Mouse (Mus musculus) gastrocnemius, postnatal 25 days (tissue): ENCODE results near the gene Akr1c12. TPM values are rescaled to one million over a fixed set of nuclear protein-coding genes. Genes with fewer than 3 reads are reported as not detected.

Experiments
- total RNA-seq, 2 experiments: library from RNA; stranded (reverse); gene quantifications; 1 replicate in 1 of 2; 2 replicates in 1 of 2; pipeline ENCODE4 v1.2.3; 2021

Gene Akr1c12
- total RNA-seq, 2 experiments from 2014 or later, result not detected

Other genes with a start within 250 kb of the Akr1c12 start
- gene Akr1c14, start 230.4 kb downstream of the Akr1c12 start, total RNA-seq, result 1 to 10 TPM; 1.6 to 1.7 TPM
- gene Akr1c18, start 128.8 kb downstream of the Akr1c12 start, total RNA-seq, result 1 to 10 TPM in 1 of 2 experiments, not detected in 1; 1.3 TPM
- under 1 TPM; 0.36 to 0.51 TPM for gene Akr1c13, start 88.3 kb downstream of the Akr1c12 start, total RNA-seq
- under 1 TPM in 1 of 2 experiments, not detected in 1; 0.28 TPM for gene Akr1c19, start 50.7 kb downstream of the Akr1c12 start, total RNA-seq
- not detected for gene Akr1c6, start 154.9 kb upstream of the Akr1c12 start, total RNA-seq
- not detected for gene Akr1c20, start 243.9 kb upstream of the Akr1c12 start, total RNA-seq